Mouse (Mus musculus) forebrain, embryonic 10.5 days (tissue): Measurements from ENCODE around the gene Nup43. TPM values are rescaled to one million over a fixed set of nuclear protein-coding genes. Genes with fewer than 3 reads are reported as not detected.

Experiments
- DNase-seq: peaks from one replicate; pipeline ENCODE4 v3.0.0-alpha.2; 2017; ENCODE audit warnings: low spot score; ENCODE audit errors: extremely low spot score
- H3K27ac ChIP-seq: fragments of 300-500 bp; sonication (generic); 2 replicates; pipeline ENCODE4 v1.5.1; 2016; ENCODE audit warnings: mild to moderate bottlenecking
- H3K27me3 ChIP-seq: fragments of 300-500 bp; sonication (generic); 2 replicates; pipeline ENCODE4 v1.6.1; 2016; ENCODE audit warnings: mild to moderate bottlenecking; ENCODE audit not compliant: poor library complexity, severe bottlenecking
- H3K36me3 ChIP-seq: fragments of 300-500 bp; sonication (generic); replicated peaks from 2 replicates; pipeline ENCODE4 v1.6.1; 2016; ENCODE audit warnings: mild to moderate bottlenecking, moderate library complexity
- H3K4me1 ChIP-seq: fragments of 300-500 bp; sonication (generic); 2 replicates; pipeline ENCODE4 v1.6.1; 2016
- H3K4me3 ChIP-seq: fragments of 300-500 bp; sonication (generic); 2 replicates; pipeline ENCODE4 v1.5.1; 2016; ENCODE audit warnings: mild to moderate bottlenecking, moderate library complexity
- H3K9me3 ChIP-seq: fragments of 300-500 bp; sonication (generic); 2 replicates; pipeline ENCODE4 v1.6.1; 2016; ENCODE audit warnings: mild to moderate bottlenecking, moderate library complexity
- WGBS: fragments of 180-500 bp; shearing (Covaris S2); methylation state at CpG from one replicate; pipeline ENCODE4 v1.1.7; 2016; 5-methylcytosine and 5-hydroxymethylcytosine counted together
- polyA plus RNA-seq: library from polyadenylated mRNA; unstranded; fragments of >200 nt; fragmentation: Nextera tagmentation; extraction: Ambion mirVana; gene quantifications from 2 replicates; pipeline ENCODE4 v1.2.1, GENCODE M21; 2016

Gene Nup43
- polyA plus RNA-seq, 1 experiment from 2014 or later = 93.6 TPM

DNA sequence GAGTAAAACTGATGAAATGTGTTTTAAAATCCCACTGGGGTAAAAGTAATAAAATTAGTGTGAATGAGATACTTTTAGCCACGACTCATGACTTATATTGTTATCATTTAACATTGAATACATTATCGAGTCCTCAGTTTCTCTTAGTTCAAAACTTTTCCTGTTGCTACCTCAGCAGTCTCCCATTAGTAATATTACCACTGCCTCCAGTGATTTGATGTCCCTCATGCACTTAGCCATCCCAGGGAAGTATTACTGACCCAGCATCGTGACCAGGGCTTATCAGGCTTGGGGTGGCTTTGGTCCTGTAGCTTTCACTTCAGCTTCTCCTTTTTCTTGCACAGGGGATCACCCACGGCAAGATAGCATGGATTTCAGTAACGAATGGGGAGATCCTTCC is 42.8 kb downstream of the Nup43 start:
- no peak for DNase-seq
- Histone ChIP-seq H3K27me3 (no peaks in the 10 kb centered on the region), H3K4me3 (no peak overlapping the region), H3K9me3 (no peaks in the 10 kb centered on the region), H3K27ac (no peak overlapping the region), H3K36me3 (peaks cover 95% of the 10 kb centered on the region), H3K4me1 (no peaks in the 10 kb centered on the region)
- 87% methylated on average over 5 of the region's 5 CpGs for WGBS

DNA sequence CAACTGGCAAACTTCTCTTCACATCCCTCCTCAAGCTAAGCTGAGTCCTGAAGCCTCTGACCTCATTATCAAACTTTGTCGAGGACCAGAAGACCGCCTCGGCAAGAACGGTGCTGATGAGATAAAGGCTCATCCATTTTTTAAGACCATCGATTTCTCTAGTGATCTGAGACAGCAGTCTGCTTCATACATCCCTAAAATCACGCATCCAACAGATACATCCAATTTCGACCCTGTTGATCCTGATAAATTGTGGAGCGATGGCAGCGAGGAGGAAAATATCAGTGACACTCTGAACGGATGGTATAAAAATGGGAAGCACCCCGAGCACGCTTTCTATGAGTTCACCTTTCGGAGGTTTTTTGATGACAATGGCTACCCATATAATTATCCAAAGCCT is 45.2 kb downstream of the Nup43 start:
- Histone ChIP-seq H3K36me3 (peaks cover 85% of the 10 kb centered on the region), H3K27ac (no peak overlapping the region), H3K4me3 (no peak overlapping the region), H3K9me3 (no peaks in the 10 kb centered on the region), H3K27me3 (no peaks in the 10 kb centered on the region), H3K4me1 (no peaks in the 10 kb centered on the region)
- DNase-seq = no peak
- WGBS = 96% methylated on average over 13 of the region's 13 CpGs

DNA sequence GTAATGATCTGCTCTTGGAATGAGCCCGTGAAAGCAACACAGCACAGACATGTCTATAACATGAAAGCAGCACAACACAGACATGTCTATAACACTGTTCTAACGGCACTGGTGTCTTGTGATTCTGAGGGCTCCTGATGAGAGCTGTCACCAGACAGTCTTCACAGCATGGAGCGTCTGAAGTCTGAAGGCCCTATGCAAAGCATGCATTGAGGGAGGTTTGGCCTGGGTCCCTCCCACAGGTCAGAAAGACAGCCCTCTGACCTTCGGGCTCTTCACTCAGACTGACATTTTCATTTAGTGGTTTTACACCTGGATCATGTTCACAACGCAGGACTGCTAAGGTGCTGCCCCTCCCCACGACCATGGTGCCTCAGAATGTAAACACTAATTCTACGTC is 47.8 kb downstream of the Nup43 start:
- 86% methylated on average over 7 of the region's 7 CpGs for WGBS
- Histone ChIP-seq H3K36me3 (peaks cover 66% of the 10 kb centered on the region), H3K27me3 (no peaks in the 10 kb centered on the region), H3K4me3 (no peak overlapping the region), H3K4me1 (no peaks in the 10 kb centered on the region), H3K9me3 (no peaks in the 10 kb centered on the region), H3K27ac (no peak overlapping the region)
- no peak for DNase-seq

DNA sequence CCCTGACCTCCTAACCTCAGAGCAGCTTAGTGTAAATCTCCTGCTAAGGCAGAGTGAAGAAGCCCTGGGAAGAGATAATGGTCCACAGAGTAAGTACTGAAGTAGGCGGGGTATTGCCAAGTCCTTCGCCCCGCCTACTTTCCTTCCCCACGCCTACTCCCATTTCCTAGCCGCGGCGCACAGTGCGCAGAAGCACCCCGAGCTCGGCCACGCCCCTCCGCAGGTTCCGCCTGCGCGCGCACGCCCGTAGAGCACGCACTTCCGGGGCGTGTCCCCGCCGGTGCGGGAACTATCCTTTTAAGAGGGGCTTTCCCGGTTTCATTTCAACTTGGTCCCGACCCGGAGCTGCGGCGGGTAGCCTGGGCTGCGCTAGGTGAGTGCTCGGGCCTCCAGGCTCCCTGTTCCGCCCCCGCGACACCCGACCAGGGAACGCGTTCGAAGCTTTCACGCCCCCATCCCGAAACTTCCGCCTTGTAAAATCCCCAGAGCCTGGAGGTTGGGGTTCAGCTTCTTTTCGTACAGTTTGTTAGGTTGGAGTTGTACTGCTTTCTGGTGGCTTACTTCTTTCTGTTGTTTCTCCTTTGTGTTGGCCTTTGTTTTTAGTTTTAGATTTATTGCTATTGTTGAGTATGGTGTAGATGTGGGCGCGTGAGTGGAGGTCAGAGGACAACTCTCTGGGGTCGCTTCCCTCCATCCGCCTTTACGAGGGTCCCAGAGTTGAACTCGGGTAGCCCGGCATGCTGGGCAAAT is 58.6 kb downstream of the Nup43 start, which contains the start of gene Katna1:
Katna1 (plus strand) TSS at position 250 of the 750 bp plus-strand sequence.
- Histone ChIP-seq H3K4me3 (peak within 1 kb of the TSS; percentile 93), H3K27ac (peak within 1 kb of the TSS; percentile 90), H3K4me1 (peaks cover 23% of the 10 kb centered on the region), H3K27me3 (no peaks in the 10 kb centered on the region), H3K9me3 (no peaks in the 10 kb centered on the region), H3K36me3 (peaks cover 2% of the 10 kb centered on the region; the same call in 1 of the 2 replicates)
- DNase-seq = peak; percentile 93
- WGBS = under 1% methylated on average over 49 of the region's 49 CpGs

DNA sequence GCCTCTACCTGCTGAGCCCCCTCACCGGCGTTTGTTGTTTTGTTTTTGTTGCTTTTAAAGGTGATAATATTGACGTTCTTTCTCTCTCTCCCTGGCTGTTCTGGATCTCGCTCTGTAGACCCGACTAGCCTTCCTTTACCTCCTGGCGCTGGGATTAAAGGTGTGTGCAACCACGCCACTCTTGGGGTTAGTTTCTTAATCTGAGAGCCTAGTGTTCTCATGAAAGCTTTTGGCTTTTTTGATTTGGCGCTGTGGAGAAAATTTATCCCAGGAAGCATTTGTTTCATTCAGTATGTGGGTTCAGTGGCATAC is 59.2 kb downstream of the Nup43 start:
- 0% methylated on average over 8 of the region's 8 CpGs for WGBS
- no peaks in the 10 kb centered on the region for H3K9me3 ChIP-seq
- no peak for DNase-seq
- H3K4me1 ChIP-seq = peaks cover 26% of the 10 kb centered on the region
- H3K36me3 ChIP-seq = peaks cover 2% of the 10 kb centered on the region; the same call in 1 of the 2 replicates
- H3K27ac ChIP-seq = peak overlapping the region; percentile 90
- H3K4me3 ChIP-seq = peak overlapping the region; percentile 93
- no peaks in the 10 kb centered on the region for H3K27me3 ChIP-seq

DNA sequence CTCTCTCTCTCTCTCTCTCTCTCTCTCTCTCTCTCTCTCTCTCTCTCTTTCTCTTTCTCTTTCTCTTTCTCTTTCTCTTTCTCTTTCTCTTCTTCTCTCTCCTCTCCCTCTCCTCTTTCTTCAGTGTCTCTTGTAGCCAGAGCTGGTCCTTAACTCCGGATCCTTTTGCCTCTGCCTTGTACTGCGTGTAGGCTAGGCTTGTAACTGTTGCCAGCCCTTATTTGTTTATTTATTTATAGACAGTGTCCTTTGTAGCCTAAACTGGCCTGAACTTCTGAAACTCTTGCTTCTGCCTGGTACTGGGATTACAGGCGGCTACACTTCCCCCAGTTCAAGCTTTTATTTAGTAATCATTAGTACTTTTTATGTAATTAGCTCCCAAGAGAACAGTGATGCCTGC is 59.7 kb downstream of the Nup43 start:
- H3K9me3 ChIP-seq = no peaks in the 10 kb centered on the region
- H3K36me3 ChIP-seq = peaks cover 2% of the 10 kb centered on the region; the same call in 1 of the 2 replicates
- H3K4me3 ChIP-seq = peak overlapping the region; percentile 93
- 27% methylated on average over 3 of the region's 3 CpGs for WGBS
- no peak for DNase-seq
- peaks cover 26% of the 10 kb centered on the region for H3K4me1 ChIP-seq
- H3K27me3 ChIP-seq = no peaks in the 10 kb centered on the region
- no peak overlapping the region; the same call in 1 of the 2 replicates for H3K27ac ChIP-seq

Other genes with a start within 250 kb of the Nup43 start
- gene Ulbp1, start 193.9 kb upstream of the Nup43 start, polyA plus RNA-seq = 0.59 and 1.0 TPM in 2 replicates
- gene Lrp11, start 77.7 kb upstream of the Nup43 start, polyA plus RNA-seq = 6.9 and 7.4 TPM in 2 replicates
- gene Pcmt1, start 13.6 kb downstream of the Nup43 start, polyA plus RNA-seq = 125 and 134 TPM in 2 replicates
- 7.7 and 8.0 TPM in 2 replicates for gene Lats1, start 13.7 kb downstream of the Nup43 start, polyA plus RNA-seq
- 69.1 and 71.3 TPM in 2 replicates for gene Katna1, start 58.5 kb downstream of the Nup43 start, polyA plus RNA-seq
- gene Ginm1, start 125.3 kb downstream of the Nup43 start, polyA plus RNA-seq = 50.1 and 53.0 TPM in 2 replicates
- gene Ppil4, start 125.4 kb downstream of the Nup43 start, polyA plus RNA-seq = 43.4 and 44.9 TPM in 2 replicates
- 0.11 TPM in 1 of 2 replicates, not detected in the other for gene Zc3h12d, start 165.0 kb downstream of the Nup43 start, polyA plus RNA-seq